Comparison of ENCODE assay signal across 8 mouse cellular contexts in genomic region chr12:91685674-91686290, GRCm38 (mm10).
A peak's percentile ranks its signal among the peaks of the same experiment; 100 is the strongest.
DNase-seq lines count a peak whose midpoint lies in the region; ATAC-seq and TF ChIP-seq lines count a peak whose summit lies in the region.
"Had no signal": no experiment of that assay in that cellular context is flagged by ENCODE, and none has a peak within 500 bp of the region (broad histone marks: within the 10 kb centered on the region; RNA-seq: fewer than 3 reads in every experiment).

No protein-coding gene starts in this region.

- peaks cover 3% of the 10 kb centered on the region for H3K4me1 ChIP-seq in ES-Bruce4 (ENCODE audit: control insufficient read depth, insufficient read depth, low read length)
- peaks cover 32% of the 10 kb centered on the region for H3K4me1 ChIP-seq in hindbrain, embryonic 15.5 days (replicated peaks)
- H3K4me1 ChIP-seq in midbrain, embryonic 12.5 days, result peaks cover 45% of the 10 kb centered on the region

- H3K27me3 ChIP-seq in ES-Bruce4 (ENCODE audit: control insufficient read depth, insufficient read depth, low read length, poor library complexity, severe bottlenecking), result no peaks in the 10 kb centered on the region
- H3K27me3 ChIP-seq in hindbrain, embryonic 15.5 days, result no peaks in the 10 kb centered on the region
- H3K27me3 ChIP-seq in midbrain, embryonic 12.5 days, result peaks cover 11% of the 10 kb centered on the region; the same call in 1 of the 2 replicates

- TF ChIP-seq EP300 in ES-Bruce4 (IDR thresholded peaks at IDR 0.05; ENCODE audit: insufficient read depth, low read depth, low read length), result peak; percentile 75; the same call in 1 of the 2 replicates

- no peaks in the 10 kb centered on the region for H3K9me3 ChIP-seq in ES-Bruce4 (replicated peaks; ENCODE audit: control insufficient read depth, insufficient read depth, low read length, poor library complexity, severe bottlenecking)
- H3K9me3 ChIP-seq in hindbrain, embryonic 15.5 days, result no peaks in the 10 kb centered on the region
- H3K9me3 ChIP-seq in midbrain, embryonic 12.5 days, result no peaks in the 10 kb centered on the region

- no peaks in the 10 kb centered on the region; the same call in 1 of the 2 replicates for H3K36me3 ChIP-seq in ES-Bruce4 (ENCODE audit: control insufficient read depth, insufficient read depth, low read length, poor library complexity, severe bottlenecking)
- no peaks in the 10 kb centered on the region for H3K36me3 ChIP-seq in hindbrain, embryonic 15.5 days
- no peaks in the 10 kb centered on the region for H3K36me3 ChIP-seq in midbrain, embryonic 12.5 days

- peak overlapping the region; percentile 74 for H3K4me3 ChIP-seq in ES-Bruce4 (ENCODE audit: low read depth, low read length)
- no peak overlapping the region for H3K4me3 ChIP-seq in hindbrain, embryonic 15.5 days
- H3K4me3 ChIP-seq in midbrain, embryonic 12.5 days, result peak overlapping the region; percentile 12; the same call in 1 of the 2 replicates

- WGBS in hindbrain, embryonic 15.5 days, result 25% methylated on average over 13 of the region's 13 CpGs
- 8% methylated on average over 13 of the region's 13 CpGs for WGBS in midbrain, embryonic 12.5 days

- TF ChIP-seq CTCF in ES-Bruce4 (IDR thresholded peaks at IDR 0.05; ENCODE audit: low read depth, low read length), result no peak

- H3K9ac ChIP-seq in ES-Bruce4 (ENCODE audit: low read depth, poor library complexity, severe bottlenecking), result peak overlapping the region; percentile 45
- no peak overlapping the region for H3K9ac ChIP-seq in hindbrain, embryonic 15.5 days
- no peak overlapping the region for H3K9ac ChIP-seq in midbrain, embryonic 12.5 days (replicated peaks)
- H3K9ac ChIP-seq: liver, embryonic 14.5 days had no signal

- no peak for ATAC-seq in hindbrain, embryonic 15.5 days (ENCODE audit: low FRiP score, low read depth)
- ATAC-seq in midbrain, embryonic 12.5 days (ENCODE audit: low FRiP score, low read depth), result peak; percentile 48

- no peak for TF ChIP-seq POLR2A in ES-Bruce4 (IDR thresholded peaks at IDR 0.05; ENCODE audit: insufficient read depth, low read length)

- peak overlapping the region; percentile 97 for H3K27ac ChIP-seq in ES-Bruce4 (ENCODE audit: insufficient read depth, low read length)
- H3K27ac ChIP-seq in hindbrain, embryonic 15.5 days (replicated peaks), result peak overlapping the region; percentile 78; the same call in 1 of the 2 replicates
- H3K27ac ChIP-seq in midbrain, embryonic 12.5 days (replicated peaks), result peak overlapping the region; percentile 42; the same call in 1 of the 2 replicates
- H3K27ac ChIP-seq: liver, embryonic 14.5 days had no signal

- 0 out of 2 replicates have a peak overlapping the region, but pooled peaks have one; percentile 49 for H3K4me2 ChIP-seq in hindbrain, embryonic 15.5 days
- peak overlapping the region; percentile 46 for H3K4me2 ChIP-seq in midbrain, embryonic 12.5 days (replicated peaks)

- DNase-seq in WW6 (ENCODE audit: low read depth, low spot score), result peak; percentile 40
- DNase-seq in left cerebral cortex, postnatal 36 days (ENCODE audit: low spot score in 2 of 2), result no peak
- DNase-seq in right cerebral cortex, adult 2 months (ENCODE audit: low spot score in 2 of 2), result no peak
- DNase-seq in spleen, postnatal 10 days (ENCODE audit: low spot score in 2 of 2), result no peak

- intact Hi-C loops in left cerebral cortex, postnatal 36 days (cut with DNase I), result no loop called here

Comparison
In these comparisons a context has a peak if more than half of its experiments do, and no peak if none do; other contexts are left out.
1. H3K27ac ChIP-seq: peak in every context shown above with its lines; median percentile 97 in ES-Bruce4; 78 in hindbrain, embryonic 15.5 days; 42 in midbrain, embryonic 12.5 days.